Mouse (Mus musculus) liver, postnatal 0 days (tissue): ENCODE measurements around the gene Cmtm8.

Source experiments
- CTCF ChIP-seq: sonication (generic); IDR thresholded peaks from 2 replicates; pipeline ENCODE4 v1.5.1; 2016; ENCODE audit warnings: antibody characterized with exemption, low read depth
- EP300 ChIP-seq: IDR thresholded peaks from 2 replicates; pipeline ENCODE4 v1.6.1; 2016; ENCODE audit warnings: antibody characterized with exemption, low read depth, mild to moderate bottlenecking

DNA sequence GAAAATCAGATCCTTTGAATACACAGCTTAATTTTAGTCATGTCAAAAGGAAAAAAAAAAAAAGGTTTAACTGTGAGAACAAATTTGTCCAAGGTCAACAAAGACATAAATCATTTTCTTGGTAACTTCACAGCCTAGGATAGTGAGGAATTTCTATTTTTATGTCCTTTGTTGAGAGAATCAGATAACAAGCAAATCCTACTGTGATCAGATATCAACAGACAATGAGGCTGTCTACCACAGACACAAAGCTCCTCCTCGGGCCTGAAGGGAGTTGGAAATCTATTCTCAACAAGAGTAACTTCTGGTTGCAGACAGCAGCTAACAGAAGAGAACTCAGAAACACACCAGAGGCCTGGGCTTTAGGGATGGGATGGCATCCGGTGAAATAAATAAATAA, 38.0 kb upstream of the Cmtm8 start:
- no peak for TF ChIP-seq CTCF
- no peak for TF ChIP-seq EP300
